Mouse (Mus musculus): Measurements from ENCODE around the gene Sel1l3. TPM values are rescaled to one million over a fixed set of nuclear protein-coding genes. Genes with fewer than 3 reads are reported as not detected.

Gene Sel1l3
- polyA plus RNA-seq, 1 experiment from 2014 or later = 0.05 TPM

DNA sequence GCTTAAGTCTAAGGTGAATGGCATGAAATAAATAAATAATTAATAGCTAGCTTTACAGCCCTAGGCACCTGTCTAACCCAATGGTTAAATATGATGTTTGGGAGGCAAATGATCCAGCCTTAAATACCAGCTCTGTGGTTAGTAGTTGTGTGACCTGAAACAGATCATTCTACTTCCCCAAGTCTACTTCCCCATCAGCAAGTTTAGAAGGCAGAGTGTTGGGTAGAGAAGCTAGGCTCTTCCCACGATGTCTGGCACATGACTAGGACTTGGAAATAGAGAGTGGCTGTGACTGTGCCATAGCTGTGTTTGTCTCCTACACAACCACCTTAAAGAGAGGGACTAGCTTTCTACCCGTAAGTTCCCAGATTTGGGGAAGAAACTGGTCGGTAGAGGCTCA, 18.9 kb downstream of the Sel1l3 start:
- H3K4me2 ChIP-seq = no peak overlapping the region
- H3K4me3 ChIP-seq (replicated peaks) = no peak overlapping the region
- no peaks in the 10 kb centered on the region for H3K27me3 ChIP-seq
- no peaks in the 10 kb centered on the region for H3K4me1 ChIP-seq (replicated peaks)
- no peak overlapping the region for H3K9ac ChIP-seq
- no peaks in the 10 kb centered on the region for H3K9me3 ChIP-seq (replicated peaks)
- H3K36me3 ChIP-seq = no peaks in the 10 kb centered on the region
- ATAC-seq (ENCODE audit: low read depth) (no peak), DNase-seq (no peak)
- H3K27ac ChIP-seq = no peak overlapping the region
- WGBS (ENCODE audit: insufficient replicate concordance) = 45% methylated on average over 3 of the region's 3 CpGs

DNA sequence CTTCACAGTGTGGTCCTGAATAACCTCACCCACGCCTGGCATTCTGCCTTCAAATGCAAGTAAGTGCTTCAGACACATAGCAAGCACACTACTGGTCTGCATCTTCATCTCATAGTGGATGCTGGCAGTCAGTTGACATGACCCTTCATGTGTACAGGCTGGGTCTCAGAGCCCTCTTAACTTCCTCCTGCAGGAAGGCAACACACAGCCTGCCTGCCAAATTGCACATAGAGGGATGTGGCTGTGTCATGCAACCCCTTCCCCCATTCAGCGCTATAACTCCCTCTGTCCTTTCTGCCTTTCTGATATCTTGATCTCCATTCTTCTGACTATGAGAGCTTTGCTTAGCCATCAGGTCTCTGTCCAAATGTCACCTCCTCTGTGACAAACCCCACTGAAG, 19.3 kb downstream of the Sel1l3 start:
- 47% methylated on average over 2 of the region's 2 CpGs for WGBS (ENCODE audit: insufficient replicate concordance)

DNA sequence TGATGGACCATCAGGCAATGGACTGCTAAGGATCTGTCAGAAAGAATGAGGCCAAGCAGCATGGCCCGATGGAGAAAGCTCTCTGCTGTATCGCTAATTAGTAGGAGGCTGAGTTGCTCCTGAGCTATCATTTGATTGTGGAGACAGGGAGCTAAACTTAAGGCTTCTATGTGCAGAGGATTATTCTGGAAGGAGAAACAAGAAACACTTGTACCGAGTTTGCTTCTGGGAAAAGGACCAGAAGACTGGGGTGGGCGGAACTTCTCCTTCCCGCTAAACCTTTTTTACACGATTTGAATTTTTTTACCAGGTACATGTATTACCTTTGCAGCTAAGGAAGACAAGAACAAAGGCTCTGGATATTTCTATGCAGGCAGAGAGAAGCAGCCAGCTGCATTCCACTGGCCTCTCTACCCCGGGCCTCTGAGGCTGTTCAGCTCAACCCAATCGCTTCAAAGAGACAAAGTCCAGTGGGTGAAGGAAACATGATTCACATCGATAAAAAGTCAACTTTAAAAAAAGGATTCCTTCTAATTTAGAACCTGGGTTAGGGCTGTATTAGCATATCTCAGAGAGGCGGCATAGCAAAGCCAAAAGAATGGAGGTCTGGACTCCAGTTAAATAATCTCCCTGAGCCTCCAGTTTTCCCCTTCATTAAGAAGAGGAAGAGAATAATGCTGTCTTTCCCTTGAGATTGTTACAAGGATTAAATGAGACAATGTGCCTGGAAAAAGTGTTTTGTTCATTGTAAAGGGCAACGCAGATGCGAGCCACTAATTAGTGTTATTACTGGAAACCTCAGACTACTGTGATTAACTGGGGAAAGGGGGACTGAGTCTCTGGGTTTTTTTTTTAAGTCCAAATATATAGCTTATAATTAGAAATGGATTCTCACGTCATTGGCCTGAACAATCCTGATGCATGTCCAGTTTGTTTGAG, 20.4 kb downstream of the Sel1l3 start:
- DNase-seq (no peak), ATAC-seq (ENCODE audit: low read depth) (no peak)
- 70% methylated on average over 13 of the region's 13 CpGs for WGBS (ENCODE audit: insufficient replicate concordance)
- H3K9ac ChIP-seq = no peak overlapping the region
- no peak overlapping the region for H3K4me3 ChIP-seq (replicated peaks)
- H3K4me1 ChIP-seq (replicated peaks) = no peaks in the 10 kb centered on the region
- H3K27me3 ChIP-seq = no peaks in the 10 kb centered on the region
- no peak overlapping the region for H3K27ac ChIP-seq
- no peaks in the 10 kb centered on the region for H3K36me3 ChIP-seq
- H3K4me2 ChIP-seq = no peak overlapping the region
- no peaks in the 10 kb centered on the region for H3K9me3 ChIP-seq (replicated peaks)

More for the DNA sequence above, 19.3 kb downstream of the Sel1l3 start:
- Histone ChIP-seq H3K4me1 (replicated peaks) (no peaks in the 10 kb centered on the region), H3K4me2 (no peak overlapping the region), H3K36me3 (no peaks in the 10 kb centered on the region), H3K27me3 (no peaks in the 10 kb centered on the region), H3K9ac (no peak overlapping the region), H3K9me3 (replicated peaks) (no peaks in the 10 kb centered on the region), H3K4me3 (replicated peaks) (no peak overlapping the region), H3K27ac (no peak overlapping the region)
- no peak for ATAC-seq (ENCODE audit: low read depth)
- no peak for DNase-seq

DNA sequence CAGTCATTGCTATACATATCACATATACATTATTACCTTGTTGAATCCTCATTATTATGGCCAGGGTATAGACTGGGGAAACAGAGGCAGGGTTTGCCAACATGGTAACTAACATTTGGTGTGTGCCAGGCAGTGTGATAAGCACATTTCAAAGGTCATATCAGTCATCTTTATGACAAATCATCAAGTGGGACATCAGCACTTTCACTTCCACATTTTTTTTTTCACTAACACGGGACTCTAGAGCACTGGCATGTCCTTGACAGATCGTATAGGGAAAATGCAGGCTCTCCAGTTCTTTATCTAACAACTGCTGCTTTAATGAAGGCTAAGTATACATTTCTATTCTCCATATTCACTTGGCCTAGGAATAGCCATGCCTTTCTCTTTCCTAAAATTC, 25.1 kb downstream of the Sel1l3 start:
- 34% methylated on average over 2 of the region's 2 CpGs for WGBS (ENCODE audit: insufficient replicate concordance)
- DNase-seq (no peak), ATAC-seq (ENCODE audit: low read depth) (no peak)
- Histone ChIP-seq H3K9ac (no peak overlapping the region), H3K27ac (no peak overlapping the region), H3K27me3 (no peaks in the 10 kb centered on the region), H3K9me3 (replicated peaks) (no peaks in the 10 kb centered on the region), H3K4me1 (replicated peaks) (no peaks in the 10 kb centered on the region), H3K36me3 (no peaks in the 10 kb centered on the region), H3K4me2 (no peak overlapping the region), H3K4me3 (replicated peaks) (no peak overlapping the region)

DNA sequence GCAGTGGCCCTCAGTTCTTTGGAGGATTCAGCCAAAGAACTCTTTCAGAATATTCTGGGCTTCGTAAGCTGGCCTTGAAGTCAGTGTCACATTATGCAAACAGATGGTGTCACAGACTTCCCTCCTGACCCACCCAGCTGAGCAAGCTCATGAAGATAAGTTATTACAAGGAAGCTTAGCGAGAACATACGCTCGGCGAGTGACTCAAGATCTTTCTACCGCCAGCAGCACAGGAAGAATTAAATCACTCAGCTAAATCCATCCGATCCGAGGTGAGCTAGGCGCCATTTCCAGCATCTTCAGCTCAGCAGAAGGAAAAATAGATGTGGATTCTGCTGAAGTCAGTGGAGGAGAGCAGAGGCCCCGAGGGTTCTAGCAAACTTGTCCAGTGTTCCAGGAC, 26.5 kb downstream of the Sel1l3 start:
- Histone ChIP-seq H3K36me3 (no peaks in the 10 kb centered on the region), H3K9me3 (replicated peaks) (no peaks in the 10 kb centered on the region), H3K27ac (no peak overlapping the region), H3K4me2 (no peak overlapping the region), H3K9ac (no peak overlapping the region), H3K4me3 (replicated peaks) (no peak overlapping the region), H3K4me1 (replicated peaks) (no peaks in the 10 kb centered on the region), H3K27me3 (no peaks in the 10 kb centered on the region)
- 60% methylated on average over 10 of the region's 10 CpGs for WGBS (ENCODE audit: insufficient replicate concordance)
- no peak for ATAC-seq (ENCODE audit: low read depth)
- no peak for DNase-seq

DNA sequence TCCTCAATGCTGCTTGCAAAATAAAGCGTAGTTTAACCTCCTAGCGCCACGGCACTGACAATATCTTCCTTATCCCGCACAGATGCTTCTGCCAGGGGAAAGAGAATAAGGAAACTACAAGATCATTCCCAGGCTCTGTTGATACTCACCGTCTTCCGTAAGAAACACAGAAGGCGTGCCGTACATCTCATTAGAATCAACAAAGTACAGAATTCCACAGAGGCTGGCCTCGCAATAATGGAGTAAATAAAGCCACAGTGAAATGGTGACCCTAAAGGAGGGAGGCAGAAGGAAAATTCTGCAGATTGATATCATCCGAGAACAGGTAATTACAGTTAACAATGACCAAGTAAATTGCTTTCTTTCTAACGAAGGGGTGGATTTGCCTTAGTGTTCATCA, 27.9 kb downstream of the Sel1l3 start:
- no peak for DNase-seq
- no peak for ATAC-seq (ENCODE audit: low read depth)
- Histone ChIP-seq H3K9ac (no peak overlapping the region), H3K36me3 (no peaks in the 10 kb centered on the region), H3K4me1 (replicated peaks) (no peaks in the 10 kb centered on the region), H3K9me3 (replicated peaks) (no peaks in the 10 kb centered on the region), H3K4me2 (no peak overlapping the region), H3K4me3 (replicated peaks) (no peak overlapping the region), H3K27ac (no peak overlapping the region), H3K27me3 (no peaks in the 10 kb centered on the region)
- WGBS (ENCODE audit: insufficient replicate concordance) = 72% methylated on average over 11 of the region's 11 CpGs

DNA sequence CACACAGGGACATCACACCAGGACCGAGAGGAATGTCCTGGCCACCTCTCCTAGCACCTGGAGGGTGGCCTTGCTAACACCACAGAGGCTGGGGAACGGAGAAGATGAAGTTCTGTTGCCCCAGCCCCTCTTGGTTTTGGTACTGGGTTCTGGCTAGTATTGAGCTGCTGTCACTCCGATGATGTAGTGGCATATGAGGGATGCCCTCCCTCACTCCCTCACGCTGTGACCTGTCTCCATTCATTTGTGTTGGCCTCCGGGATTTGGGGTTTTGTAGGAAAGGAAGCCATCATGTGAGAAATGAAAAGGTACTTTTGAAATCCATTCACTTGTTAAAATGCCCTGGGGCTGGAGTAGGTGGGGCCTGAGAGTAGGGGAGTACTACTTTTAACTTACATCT, 33.8 kb downstream of the Sel1l3 start:
- ATAC-seq (ENCODE audit: low read depth) (no peak), DNase-seq (no peak)
- H3K9me3 ChIP-seq (replicated peaks) = no peaks in the 10 kb centered on the region
- no peaks in the 10 kb centered on the region for H3K36me3 ChIP-seq
- 57% methylated on average over 5 of the region's 5 CpGs for WGBS (ENCODE audit: insufficient replicate concordance)
- H3K9ac ChIP-seq = no peak overlapping the region
- no peaks in the 10 kb centered on the region for H3K4me1 ChIP-seq (replicated peaks)
- H3K4me2 ChIP-seq = no peak overlapping the region
- no peak overlapping the region for H3K4me3 ChIP-seq (replicated peaks)
- no peaks in the 10 kb centered on the region for H3K27me3 ChIP-seq
- H3K27ac ChIP-seq = no peak overlapping the region

DNA sequence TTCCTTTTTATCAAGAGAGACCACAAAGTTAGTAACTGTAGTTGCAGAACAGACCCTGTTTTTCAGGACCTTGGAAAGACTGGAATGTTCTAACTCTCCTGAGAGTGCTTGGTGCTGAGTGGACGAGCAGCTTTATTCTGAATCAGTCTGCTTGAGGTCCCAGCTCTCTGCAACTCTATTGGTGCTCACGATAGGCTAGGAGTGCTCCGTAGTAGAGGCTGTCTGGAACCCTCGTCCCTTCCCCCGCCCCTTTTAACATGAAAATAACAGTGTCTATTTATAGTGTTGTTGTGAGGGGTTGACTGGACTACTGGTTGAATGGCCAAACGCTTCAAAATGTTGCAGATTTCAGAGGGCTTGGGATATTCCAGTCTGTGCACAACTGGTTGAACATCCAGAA, 37.0 kb downstream of the Sel1l3 start:
- Histone ChIP-seq H3K4me3 (replicated peaks) (no peak overlapping the region), H3K4me1 (replicated peaks) (no peaks in the 10 kb centered on the region), H3K9me3 (replicated peaks) (no peaks in the 10 kb centered on the region), H3K4me2 (no peak overlapping the region), H3K36me3 (no peaks in the 10 kb centered on the region), H3K9ac (no peak overlapping the region), H3K27ac (no peak overlapping the region), H3K27me3 (no peaks in the 10 kb centered on the region)
- no peak for ATAC-seq (ENCODE audit: low read depth)
- WGBS (ENCODE audit: insufficient replicate concordance) = 48% methylated on average over 6 of the region's 6 CpGs
- DNase-seq = no peak

DNA sequence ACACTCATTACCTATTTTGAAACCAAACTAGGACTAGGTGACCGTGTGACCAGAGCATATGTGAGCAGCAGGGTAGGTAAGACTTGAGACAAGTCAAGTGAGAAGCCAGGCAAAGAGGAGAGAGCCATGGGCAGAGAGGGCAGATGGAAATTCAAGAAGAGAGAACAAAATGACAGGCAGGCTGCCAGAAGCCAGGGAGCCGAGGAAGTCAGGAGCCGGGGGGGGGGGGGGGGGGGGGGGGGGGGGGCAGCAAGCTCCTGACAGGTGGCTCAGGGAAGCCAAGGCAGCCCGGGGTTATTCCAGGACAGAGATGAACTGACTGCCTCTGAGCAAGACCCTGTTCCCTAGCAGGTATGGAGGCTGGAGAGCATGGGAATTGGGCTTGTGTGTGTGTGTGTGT, 37.7 kb downstream of the Sel1l3 start:
- H3K27me3 ChIP-seq = no peaks in the 10 kb centered on the region
- no peak overlapping the region for H3K27ac ChIP-seq
- H3K4me3 ChIP-seq (replicated peaks) = no peak overlapping the region
- H3K9ac ChIP-seq = no peak overlapping the region
- no peak for ATAC-seq (ENCODE audit: low read depth)
- no peaks in the 10 kb centered on the region for H3K9me3 ChIP-seq (replicated peaks)
- no peak overlapping the region for H3K4me2 ChIP-seq
- no peaks in the 10 kb centered on the region for H3K4me1 ChIP-seq (replicated peaks)
- H3K36me3 ChIP-seq = no peaks in the 10 kb centered on the region
- 51% methylated on average over 2 of the region's 4 CpGs for WGBS (ENCODE audit: insufficient replicate concordance)
- no peak for DNase-seq

DNA sequence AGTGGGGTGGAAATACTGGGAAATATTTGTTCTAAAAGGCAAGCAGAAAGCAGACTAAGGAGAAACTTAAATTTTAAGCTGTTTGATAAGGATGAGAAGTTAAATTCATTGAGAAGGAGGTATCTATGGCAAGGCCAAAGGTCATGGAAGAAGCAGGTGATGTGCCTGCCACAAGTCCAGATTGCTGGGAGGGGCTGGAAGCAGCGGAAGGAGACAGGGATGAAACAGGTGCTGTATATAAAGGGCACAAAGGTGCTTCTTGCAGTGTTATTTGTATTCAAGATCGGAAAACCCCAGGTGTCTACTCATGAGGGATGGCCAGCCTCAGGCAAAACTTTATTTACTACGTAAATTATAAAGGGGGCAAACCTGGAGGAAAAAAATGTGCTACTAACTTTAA, 38.5 kb downstream of the Sel1l3 start:
- H3K9ac ChIP-seq = no peak overlapping the region
- H3K9me3 ChIP-seq (replicated peaks) = no peaks in the 10 kb centered on the region
- ATAC-seq (ENCODE audit: low read depth) (no peak), DNase-seq (no peak)
- no peak overlapping the region for H3K4me3 ChIP-seq (replicated peaks)
- no peak overlapping the region for H3K27ac ChIP-seq
- WGBS (ENCODE audit: insufficient replicate concordance) = 70% methylated on average over 3 of the region's 3 CpGs
- no peaks in the 10 kb centered on the region for H3K27me3 ChIP-seq
- no peaks in the 10 kb centered on the region for H3K4me1 ChIP-seq (replicated peaks)
- no peak overlapping the region for H3K4me2 ChIP-seq
- no peaks in the 10 kb centered on the region for H3K36me3 ChIP-seq

DNA sequence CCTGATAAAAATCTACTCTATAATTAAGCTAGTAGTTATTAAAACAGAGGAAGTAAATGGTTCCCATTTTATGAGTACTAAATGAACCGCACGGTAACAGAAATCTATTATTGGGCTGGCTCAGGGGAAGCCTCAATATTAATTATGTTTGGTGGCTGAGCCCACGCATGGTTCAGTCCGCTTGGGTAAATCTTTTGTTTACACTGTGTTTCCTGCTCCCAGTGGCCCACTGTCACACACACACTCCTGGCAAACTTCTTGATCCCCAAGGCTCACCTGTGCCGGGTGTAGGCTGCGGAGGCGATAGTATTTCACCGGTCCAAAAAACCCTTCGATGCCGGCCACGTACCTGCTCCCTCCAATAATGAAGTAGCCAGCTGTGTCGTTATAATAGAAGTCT, 39.3 kb downstream of the Sel1l3 start:
- ATAC-seq (ENCODE audit: low read depth) = no peak
- no peaks in the 10 kb centered on the region for H3K4me1 ChIP-seq (replicated peaks)
- no peak for DNase-seq
- H3K27me3 ChIP-seq = no peaks in the 10 kb centered on the region
- no peak overlapping the region for H3K27ac ChIP-seq
- H3K9ac ChIP-seq = no peak overlapping the region
- H3K4me2 ChIP-seq = no peak overlapping the region
- WGBS (ENCODE audit: insufficient replicate concordance) = 79% methylated on average over 12 of the region's 12 CpGs
- no peaks in the 10 kb centered on the region for H3K9me3 ChIP-seq (replicated peaks)
- H3K36me3 ChIP-seq = no peaks in the 10 kb centered on the region
- H3K4me3 ChIP-seq (replicated peaks) = no peak overlapping the region

DNA sequence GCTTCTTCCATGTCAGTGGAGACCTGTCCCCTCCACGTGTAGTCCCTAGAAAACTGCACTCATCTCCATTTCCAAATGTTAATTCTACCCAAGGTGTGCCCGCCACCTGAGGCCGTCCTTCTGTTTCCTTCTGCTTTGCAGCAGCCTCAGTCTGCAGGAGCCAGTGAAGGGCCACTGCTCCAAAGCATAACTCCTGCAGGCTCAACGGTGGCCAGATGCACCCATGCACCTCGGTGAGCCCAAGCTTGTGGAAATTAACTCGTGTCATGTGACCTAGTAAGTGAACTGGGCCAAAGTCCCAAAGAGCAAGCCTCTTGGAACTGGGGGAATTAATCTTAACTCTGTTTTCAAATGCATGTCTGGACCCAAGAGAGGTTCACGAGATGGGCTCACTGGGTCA, 40.8 kb downstream of the Sel1l3 start:
- Histone ChIP-seq H3K27ac (no peak overlapping the region), H3K36me3 (no peaks in the 10 kb centered on the region), H3K4me2 (no peak overlapping the region), H3K9me3 (replicated peaks) (no peaks in the 10 kb centered on the region), H3K4me1 (replicated peaks) (no peaks in the 10 kb centered on the region), H3K9ac (no peak overlapping the region), H3K4me3 (replicated peaks) (no peak overlapping the region), H3K27me3 (no peaks in the 10 kb centered on the region)
- ATAC-seq (ENCODE audit: low read depth) = no peak
- DNase-seq = no peak
- 63% methylated on average over 7 of the region's 7 CpGs for WGBS (ENCODE audit: insufficient replicate concordance)

Data from liver, embryonic 13.5 days (tissue).